Mouse (Mus musculus) lung, postnatal 0 days (tissue): ENCODE measurements at regions not wholly inside any gene's neighbourhood (a gene's known extent, or its start where the extent isn't known, plus 50 kb on each side); places are given as distances from the start of the nearest gene placed in this dataset.
A peak's percentile ranks its signal among the peaks of the same experiment; 100 is the strongest.

ENCODE experiments used
- ATAC-seq: fragments of 200-750 bp; cut with Nextera tagmentation; 2 replicates; pipeline ENCODE4 v1.8.0; 2017; ENCODE audit warnings: moderate library complexity
- DNase-seq: peaks from one replicate; pipeline ENCODE4 v3.0.0-alpha.2; 2016; ENCODE audit warnings: low spot score
- H3K27ac ChIP-seq: fragments of 300-500 bp; sonication (generic); 2 replicates; pipeline ENCODE4 v1.5.1; 2014; ENCODE audit warnings: antibody characterized with exemption, mild to moderate bottlenecking, low read length, mixed read lengths
- H3K27me3 ChIP-seq: fragments of 300-500 bp; sonication (generic); replicated peaks from 2 replicates; pipeline ENCODE4 v1.6.1; 2014; ENCODE audit warnings: low read length, mixed read lengths; ENCODE audit not compliant: insufficient read depth
- H3K36me3 ChIP-seq: fragments of 300-500 bp; sonication (generic); 2 replicates; pipeline ENCODE4 v1.6.1; 2014; ENCODE audit warnings: low read length, mixed read lengths; ENCODE audit not compliant: insufficient read depth
- H3K4me1 ChIP-seq: fragments of 300-500 bp; sonication (generic); 2 replicates; pipeline ENCODE4 v1.6.1; 2014; ENCODE audit warnings: antibody characterized with exemption, low read depth, low read length, mixed read lengths; ENCODE audit not compliant: insufficient read depth
- H3K4me2 ChIP-seq: fragments of 300-500 bp; sonication (generic); replicated peaks from 2 replicates; pipeline ENCODE4 v1.6.1; 2014; ENCODE audit warnings: low read depth, mild to moderate bottlenecking, low read length, moderate library complexity, mixed read lengths
- H3K4me3 ChIP-seq: fragments of 300-500 bp; sonication (generic); 2 replicates; pipeline ENCODE4 v1.5.1; 2014; ENCODE audit warnings: low read depth, low read length
- H3K9ac ChIP-seq: fragments of 300-500 bp; sonication (generic); replicated peaks from 2 replicates; pipeline ENCODE4 v1.6.1; 2014; ENCODE audit warnings: low read depth, mild to moderate bottlenecking
- H3K9me3 ChIP-seq: fragments of 300-500 bp; sonication (generic); 2 replicates; pipeline ENCODE4 v1.6.1; 2016; ENCODE audit warnings: low read length, mixed read lengths
- CTCF ChIP-seq: IDR thresholded peaks from 2 replicates; pipeline ENCODE4 v1.5.1; 2016; ENCODE audit warnings: antibody characterized with exemption, mild to moderate bottlenecking
- EP300 ChIP-seq: IDR thresholded peaks from 2 replicates; pipeline ENCODE4 v1.6.1; 2016; ENCODE audit warnings: antibody characterized with exemption, mild to moderate bottlenecking, control low read depth
- WGBS: fragments of 180-500 bp; shearing (Covaris S2); extraction: QIAGEN DNeasy Blood & Tissue Kit; methylation state at CpG from one replicate; pipeline ENCODE4 v1.1.7; 2014; 5-methylcytosine and 5-hydroxymethylcytosine counted together

DNA sequence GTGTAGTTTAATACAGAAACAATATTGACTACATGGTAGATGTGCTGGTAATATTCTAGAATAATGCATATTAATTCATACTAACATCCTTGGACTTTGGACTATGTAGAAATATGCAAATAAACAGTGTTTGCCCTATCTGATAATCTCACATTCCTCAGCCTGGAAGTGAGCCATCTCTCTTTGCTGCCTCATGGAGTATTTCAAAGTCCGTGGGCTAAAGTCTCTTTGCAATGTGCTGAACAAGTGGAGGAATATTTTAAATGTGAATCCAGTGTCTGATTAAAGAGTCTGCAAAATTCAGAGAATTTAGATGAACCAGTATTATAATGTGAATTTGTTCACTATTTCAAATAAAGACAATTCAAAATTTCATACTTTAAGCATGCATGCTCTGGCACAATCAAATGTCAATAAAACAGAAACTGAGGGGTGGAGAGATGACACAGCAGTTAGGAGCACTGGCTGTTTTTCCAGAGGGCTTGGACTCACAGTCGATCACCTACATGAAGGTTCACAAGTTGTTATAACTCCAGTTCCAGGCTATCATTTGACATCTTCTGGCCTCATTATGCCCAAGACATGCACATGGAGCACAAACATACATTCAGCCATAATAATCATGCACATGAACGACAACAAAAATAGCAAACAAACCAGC lies 487.6 kb upstream of the Adamts5 start:
- H3K9me3 ChIP-seq: no peaks in the 10 kb centered on the region
- peak; percentile 14 for DNase-seq

DNA sequence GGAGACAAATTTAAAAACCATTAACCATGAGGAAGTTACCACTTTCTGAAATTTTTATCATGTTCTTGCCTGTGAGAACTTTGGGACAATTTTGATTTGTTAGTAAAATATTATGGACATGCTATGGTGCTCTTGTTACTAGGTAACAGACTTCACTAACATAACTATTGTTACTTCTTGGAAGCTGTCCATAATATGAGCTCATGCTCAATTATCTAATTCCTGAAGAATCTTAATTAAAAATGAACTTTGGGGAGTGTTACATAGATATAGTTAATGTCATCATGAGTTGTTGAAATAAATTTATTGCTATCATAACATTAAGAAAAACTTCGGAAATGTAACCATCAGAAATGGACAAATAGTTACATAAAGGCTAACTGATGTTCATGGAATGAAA lies 486.5 kb upstream of the Adamts5 start:
- TF ChIP-seq CTCF (no peak), EP300 (no peak)
- H3K4me1 ChIP-seq: no peaks in the 10 kb centered on the region
- no peak for ATAC-seq
- H3K27ac ChIP-seq: no peak overlapping the region
- WGBS: 88% methylated on average over 1 of the region's 1 CpGs
- no peak overlapping the region for H3K4me3 ChIP-seq
- no peaks in the 10 kb centered on the region for H3K9me3 ChIP-seq
- no peak overlapping the region for H3K9ac ChIP-seq
- H3K27me3 ChIP-seq: no peaks in the 10 kb centered on the region
- no peak for DNase-seq
- H3K36me3 ChIP-seq: no peaks in the 10 kb centered on the region
- no peak overlapping the region for H3K4me2 ChIP-seq

More for the DNA sequence above, 487.6 kb upstream of the Adamts5 start:
- no peaks in the 10 kb centered on the region for H3K4me1 ChIP-seq
- H3K27me3 ChIP-seq: no peaks in the 10 kb centered on the region
- H3K4me2 ChIP-seq: no peak overlapping the region
- no peaks in the 10 kb centered on the region for H3K36me3 ChIP-seq
- ATAC-seq: no peak
- no peak overlapping the region for H3K4me3 ChIP-seq
- H3K27ac ChIP-seq: no peak overlapping the region
- no peak overlapping the region for H3K9ac ChIP-seq
- 52% methylated on average over 3 of the region's 3 CpGs for WGBS
- no peak for TF ChIP-seq CTCF
- no peak for TF ChIP-seq EP300

DNA sequence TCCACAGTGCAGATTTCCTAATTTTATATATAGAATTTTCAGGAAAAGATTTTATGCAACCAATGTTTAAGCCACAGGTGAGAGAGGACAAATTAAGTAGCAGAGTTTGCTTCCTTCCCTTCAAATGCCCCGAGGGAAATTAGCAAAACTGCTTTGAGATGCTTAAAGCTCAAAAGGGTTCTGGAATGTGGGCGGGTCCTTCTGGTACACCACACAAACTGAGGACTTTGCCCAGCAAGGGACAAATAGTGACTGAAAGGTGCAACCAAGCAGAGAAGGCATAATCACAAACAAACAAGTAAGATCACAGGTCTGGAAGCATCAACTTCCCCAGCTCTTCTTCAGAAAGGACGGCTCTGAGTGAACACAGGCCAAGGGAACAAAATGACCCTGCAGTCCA lies 476.4 kb upstream of the Adamts5 start:
- DNase-seq (no peak), ATAC-seq (no peak)
- no peak overlapping the region for H3K27ac ChIP-seq
- no peaks in the 10 kb centered on the region for H3K27me3 ChIP-seq
- no peak overlapping the region for H3K4me3 ChIP-seq
- H3K9ac ChIP-seq: no peak overlapping the region
- H3K4me2 ChIP-seq: no peak overlapping the region
- H3K4me1 ChIP-seq: no peaks in the 10 kb centered on the region
- no peak for TF ChIP-seq EP300
- no peak for TF ChIP-seq CTCF
- no peaks in the 10 kb centered on the region for H3K36me3 ChIP-seq
- H3K9me3 ChIP-seq: no peaks in the 10 kb centered on the region
- 46% methylated on average over 3 of the region's 3 CpGs for WGBS

DNA sequence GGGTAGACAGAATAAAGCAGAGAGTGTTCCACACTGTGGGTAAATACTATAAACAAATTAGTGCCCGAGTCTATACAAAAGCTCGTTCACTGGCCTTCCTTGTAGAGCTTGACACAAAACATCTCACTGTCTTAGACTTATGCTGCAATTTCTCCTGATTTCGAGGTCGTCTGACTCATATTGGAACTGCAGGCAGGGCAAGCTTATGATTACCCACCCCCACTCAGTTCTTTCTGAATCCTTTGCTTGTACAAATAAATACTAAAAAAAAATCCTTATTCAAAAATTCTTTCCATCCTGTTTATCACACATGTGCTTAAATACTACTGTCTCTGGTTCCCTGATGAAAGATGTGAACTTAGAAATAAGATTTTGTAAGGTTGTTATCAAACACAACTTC lies 470.0 kb upstream of the Adamts5 start:
- no peaks in the 10 kb centered on the region for H3K4me1 ChIP-seq
- no peak overlapping the region for H3K9ac ChIP-seq
- no peak overlapping the region for H3K4me2 ChIP-seq
- no peaks in the 10 kb centered on the region for H3K36me3 ChIP-seq
- 78% methylated on average over 4 of the region's 4 CpGs for WGBS
- ATAC-seq: no peak
- H3K27me3 ChIP-seq: no peaks in the 10 kb centered on the region
- no peaks in the 10 kb centered on the region for H3K9me3 ChIP-seq
- H3K27ac ChIP-seq: no peak overlapping the region
- no peak overlapping the region for H3K4me3 ChIP-seq
- TF ChIP-seq CTCF (no peak), EP300 (no peak)
- DNase-seq: no peak

DNA sequence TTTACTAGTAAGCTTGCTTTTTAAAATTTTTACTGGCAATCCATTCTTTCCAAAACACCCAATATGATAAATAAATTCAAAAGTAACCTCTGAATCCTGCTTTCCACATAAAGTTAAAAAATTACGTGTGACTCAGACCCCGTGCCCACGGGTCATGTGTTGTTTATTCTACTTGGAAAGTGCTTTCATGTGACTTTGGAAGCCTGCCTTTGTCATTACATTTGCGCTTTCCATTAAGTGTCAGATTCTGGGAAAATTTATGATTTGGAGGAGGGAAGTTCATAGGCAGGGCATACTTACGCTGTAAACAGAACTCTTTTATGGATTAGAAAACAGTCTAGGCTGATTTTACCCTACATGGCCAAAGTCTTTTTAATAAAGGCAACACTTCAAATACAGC lies 466.8 kb upstream of the Adamts5 start:
- no peak overlapping the region for H3K4me3 ChIP-seq
- whole genome bisulfite sequencing: 34% methylated on average over 5 of the region's 5 CpGs
- no peak overlapping the region for H3K9ac ChIP-seq
- H3K27ac ChIP-seq: no peak overlapping the region
- DNase-seq: peak; percentile 37
- no peaks in the 10 kb centered on the region for H3K4me1 ChIP-seq
- no peaks in the 10 kb centered on the region for H3K27me3 ChIP-seq
- no peaks in the 10 kb centered on the region for H3K36me3 ChIP-seq
- TF ChIP-seq EP300: no peak; the same call in 1 of the 2 replicates
- no peak for TF ChIP-seq CTCF
- no peak overlapping the region for H3K4me2 ChIP-seq
- H3K9me3 ChIP-seq: no peaks in the 10 kb centered on the region
- ATAC-seq: no peak

DNA sequence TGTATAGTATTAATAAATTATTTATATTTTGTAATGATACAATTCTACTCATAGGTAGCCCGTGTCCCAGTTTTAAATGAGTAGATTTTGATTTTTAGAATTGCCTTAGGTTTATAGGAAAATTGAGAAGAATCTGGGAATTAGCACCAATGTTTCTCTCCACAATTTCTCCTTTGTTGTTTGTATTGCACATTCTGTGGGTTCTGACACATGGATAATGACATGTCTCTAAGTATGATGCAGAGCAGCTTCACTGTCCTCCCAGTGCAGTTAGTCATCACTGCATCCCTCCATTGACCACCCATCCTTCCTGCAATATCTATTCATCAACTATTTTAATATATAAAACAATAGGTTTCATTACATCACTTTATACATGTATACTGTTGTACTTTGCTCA lies 464.6 kb upstream of the Adamts5 start:
- no peaks in the 10 kb centered on the region for H3K27me3 ChIP-seq
- no peak overlapping the region for H3K4me2 ChIP-seq
- no peaks in the 10 kb centered on the region for H3K9me3 ChIP-seq
- no peak overlapping the region for H3K9ac ChIP-seq
- no peaks in the 10 kb centered on the region for H3K36me3 ChIP-seq
- no peak for DNase-seq
- H3K4me3 ChIP-seq: no peak overlapping the region
- 85% methylated on average over 1 of the region's 1 CpGs for WGBS
- no peak for ATAC-seq
- no peak overlapping the region for H3K27ac ChIP-seq
- TF ChIP-seq EP300: no peak
- TF ChIP-seq CTCF: no peak
- H3K4me1 ChIP-seq: no peaks in the 10 kb centered on the region

DNA sequence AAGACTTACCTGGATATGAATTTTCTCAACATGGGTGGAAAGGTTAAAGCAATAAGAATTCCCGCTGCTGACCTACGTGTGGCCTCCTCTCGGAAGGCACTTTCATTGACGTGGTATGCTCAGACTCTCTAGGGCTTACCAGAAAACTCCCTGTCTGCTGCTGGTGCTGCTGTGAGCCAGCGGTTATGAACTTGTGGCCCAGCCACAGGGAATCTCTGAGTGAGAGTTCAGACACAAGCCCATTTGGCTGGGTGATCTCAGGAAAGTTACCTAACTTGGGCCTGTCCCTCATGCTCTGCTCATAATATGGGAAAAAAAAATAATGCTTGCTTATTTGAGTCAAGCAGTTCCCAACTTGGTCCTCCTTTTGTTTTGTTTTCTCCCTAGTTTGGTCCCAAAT lies 459.5 kb upstream of the Adamts5 start:
- DNase-seq: no peak
- TF ChIP-seq CTCF (no peak), EP300 (no peak)
- Histone ChIP-seq H3K27me3 (no peaks in the 10 kb centered on the region), H3K4me3 (no peak overlapping the region), H3K36me3 (no peaks in the 10 kb centered on the region), H3K4me1 (no peaks in the 10 kb centered on the region), H3K4me2 (no peak overlapping the region), H3K27ac (no peak overlapping the region), H3K9ac (no peak overlapping the region), H3K9me3 (no peaks in the 10 kb centered on the region)
- ATAC-seq: no peak
- 90% methylated on average over 5 of the region's 5 CpGs for WGBS
